Mouse (Mus musculus) ES-E14 (cell line): Measurements from ENCODE around the gene Olfr972.
"Not testable (repeated sequence)": the region's sequence is repeated elsewhere in the genome, so short reads cannot be mapped to it uniquely, and the experiment has no call there.

Source experiments
- HCFC1 ChIP-seq: IDR thresholded peaks from 2 replicates; pipeline ENCODE4 v1.6.1; 2012; ENCODE audit warnings: low read length, inconsistent platforms, borderline replicate concordance; ENCODE audit not compliant: insufficient read depth
- MAFK ChIP-seq: IDR thresholded peaks from 2 replicates; pipeline ENCODE4 v1.6.1; 2014; ENCODE audit warnings: mild to moderate bottlenecking, low read depth, low read length, inconsistent platforms; ENCODE audit not compliant: insufficient read depth

DNA sequence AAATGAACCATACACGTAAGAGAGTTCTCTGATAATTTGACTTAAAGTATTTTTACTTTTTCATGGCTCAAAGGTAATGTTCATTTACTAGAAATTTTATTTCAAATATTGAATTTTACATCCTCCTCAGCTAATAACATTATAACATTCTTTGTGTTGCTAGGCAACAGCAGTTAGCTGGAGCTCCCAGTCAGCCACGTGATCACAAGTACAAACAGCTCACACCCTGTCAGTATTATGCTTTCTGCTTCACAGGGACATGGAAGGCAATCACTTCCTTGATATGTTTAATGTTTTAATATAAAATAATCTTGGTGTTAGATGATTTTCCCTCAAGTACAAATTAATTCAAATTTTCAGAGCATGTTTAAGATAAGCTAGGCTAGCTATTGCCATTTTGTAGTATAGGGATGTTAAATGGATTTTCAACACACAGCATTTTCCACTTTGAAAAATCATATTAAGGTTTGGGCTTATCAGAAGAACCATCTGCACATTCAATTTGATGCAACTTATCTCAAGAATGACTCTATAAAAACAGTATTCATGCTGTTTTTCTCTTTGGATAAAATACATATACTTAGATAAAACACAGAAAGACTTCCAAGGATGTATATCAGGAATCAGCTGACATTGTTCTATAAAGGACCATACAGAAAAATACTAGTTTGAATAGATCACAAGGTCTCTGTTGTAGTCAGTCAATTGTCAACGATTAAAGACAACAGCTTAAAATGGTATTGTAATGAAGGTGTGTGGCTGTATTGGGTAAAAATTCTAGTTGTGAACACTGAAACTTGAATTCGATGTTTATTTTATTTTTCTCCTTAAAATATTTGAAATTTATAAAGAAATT, 11.5 kb downstream of the Olfr972 start:
- TF ChIP-seq MAFK, HCFC1: not testable (repeated sequence)
